Mouse (Mus musculus) liver, postnatal 0 days (tissue): ENCODE data around the gene Dhrs11.

Experiments used
- CTCF ChIP-seq: sonication (generic); IDR thresholded peaks from 2 replicates; pipeline ENCODE4 v1.5.1; 2016; ENCODE audit warnings: antibody characterized with exemption, low read depth
- EP300 ChIP-seq: IDR thresholded peaks from 2 replicates; pipeline ENCODE4 v1.6.1; 2016; ENCODE audit warnings: antibody characterized with exemption, low read depth, mild to moderate bottlenecking

DNA sequence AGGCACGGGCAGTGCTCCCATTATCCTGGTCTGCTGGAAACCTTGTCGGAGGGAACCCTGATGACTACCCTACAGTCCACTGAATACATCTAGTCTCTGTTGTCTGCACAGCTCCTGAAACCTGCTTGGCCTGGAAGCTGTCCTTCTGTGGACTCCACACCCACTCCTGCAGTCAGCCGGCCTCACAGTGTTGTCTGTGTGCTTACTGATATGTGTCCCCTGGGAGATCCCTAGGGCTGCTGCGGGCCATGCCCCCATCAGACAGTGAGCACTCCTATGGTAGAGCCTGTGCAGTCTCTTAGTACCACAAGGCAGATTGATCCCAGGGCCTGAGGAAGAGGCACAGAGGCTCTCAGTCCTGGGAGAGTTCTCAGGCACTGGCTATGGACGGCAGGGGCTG, 6.3 kb downstream of the Dhrs11 start:
- TF ChIP-seq CTCF, result no peak
- no peak; the same call in 1 of the 2 replicates for TF ChIP-seq EP300
